Comparison of ENCODE assay signal across 8 mouse cellular contexts in genomic region chr13:45964331-45964852, GRCm38 (mm10). TPM values are rescaled to one million over a fixed set of nuclear protein-coding genes. Genes with fewer than 3 reads are reported as not detected.
A peak's percentile ranks its signal among the peaks of the same experiment; 100 is the strongest.
DNase-seq lines count a peak whose midpoint lies in the region; ATAC-seq and TF ChIP-seq lines count a peak whose summit lies in the region.

No protein-coding gene starts in this region.

- no peak; the same call in 1 of the 2 replicates for TF ChIP-seq POLR2A in embryonic fibroblast, embryonic 13.5 days (IDR thresholded peaks at IDR 0.05; ENCODE audit: low read depth, low read length)

- peak; percentile 75 for DNase-seq in adrenal gland, adult 2 months
- peak; percentile 68 to 78 for DNase-seq in heart, postnatal 10 days
- DNase-seq in left cerebral cortex, adult 11 months (ENCODE audit: low spot score): peak; percentile 39
- peak; percentile 66 for DNase-seq in lung, postnatal 36 days
- peak; percentile 66 for DNase-seq in right cerebral cortex, postnatal 14 days

- peaks cover 22% of the 10 kb centered on the region for H3K4me1 ChIP-seq in E14TG2a.4 (replicated peaks; ENCODE audit: low read depth, low read length)
- H3K4me1 ChIP-seq in embryonic fibroblast, embryonic 13.5 days (ENCODE audit: control insufficient read depth, insufficient read depth, low read length): peaks cover 16% of the 10 kb centered on the region

- peak overlapping the region; percentile 87 for H3K4me3 ChIP-seq in E14TG2a.4 (replicated peaks; ENCODE audit: low read length)
- peak overlapping the region; percentile 94 for H3K4me3 ChIP-seq in embryonic fibroblast, embryonic 13.5 days (ENCODE audit: insufficient read depth, low read length)

- peaks cover 63% of the 10 kb centered on the region for H3K27me3 ChIP-seq in E14TG2a.4 (ENCODE audit: insufficient read depth, low read length)

- intact Hi-C loops in heart, postnatal 10 days (cut with DNase I): loop anchor here (5.0 kb wide), 2 partner anchors 137 to 152 kb away; no protein-coding TSS in a partner anchor

- peak overlapping the region; percentile 92 for H3K27ac ChIP-seq in embryonic fibroblast, embryonic 13.5 days (ENCODE audit: insufficient read depth, low read length)

- no peaks in the 10 kb centered on the region for H3K9me3 ChIP-seq in E14TG2a.4 (ENCODE audit: low read length)

- ATAC-seq in monocyte, adult 5-6 weeks (replicated peaks; ENCODE audit: insufficient number of reproducible peaks, low FRiP score, low TSS enrichment, poor library complexity, severe bottlenecking): no peak

- TF ChIP-seq CTCF in E14TG2a.4 (conservative IDR thresholded peaks at IDR 0.05; ENCODE audit: low read length): no peak
- no peak for TF ChIP-seq CTCF in embryonic fibroblast, embryonic 13.5 days (IDR thresholded peaks at IDR 0.05; ENCODE audit: borderline replicate concordance, insufficient read depth, low read length)

- H3K36me3 ChIP-seq in E14TG2a.4 (ENCODE audit: insufficient read depth, low read length): no peaks in the 10 kb centered on the region

RNA-seq across cellular contexts. Expression of gene Atxn1, which starts 0.4 kb away (rescaled TPM):
- 10 to 100 TPM; 42.0 to 43.5 TPM for total RNA-seq in adrenal gland, adult 2 months (2021)
- polyA plus RNA-seq in adrenal gland, adult 2 months (2012; rRNA removed): 21.1 and 27.3 TPM in 2 replicates
- polyA plus RNA-seq in embryonic fibroblast, embryonic 13.5 days (2011; ENCODE audit: insufficient read length, low read depth, missing spikeins): 55.8 and 59.3 TPM in 2 replicates
- 10 to 100 TPM; 40.6 to 49.1 TPM for total RNA-seq in heart, postnatal 10 days (2021)
- 8.2 to 29.2 TPM (median 18.5 TPM) in 3 replicates for total RNA-seq in monocyte, adult 5-6 weeks (2017)
